Mouse (Mus musculus) C2C12 (cell line): ENCODE data around the gene Prkcz.

Experiments
- CTCF ChIP-seq: IDR thresholded peaks from one replicate; pipeline ENCODE4 v1.5.1; 2011; ENCODE audit not compliant: control insufficient read depth, insufficient read depth, insufficient read length
- MAX ChIP-seq: IDR thresholded peaks from one replicate; pipeline ENCODE4 v1.6.1; 2011; ENCODE audit warnings: mild to moderate bottlenecking, control low read depth
- MYOG ChIP-seq: IDR thresholded peaks from one replicate; pipeline ENCODE4 v1.6.1; 2011; ENCODE audit not compliant: control insufficient read depth, insufficient read length; ENCODE audit errors: extremely low read depth
- USF1 ChIP-seq: IDR thresholded peaks from one replicate; pipeline ENCODE4 v1.6.1; 2011; ENCODE audit warnings: low read depth, mild to moderate bottlenecking, control low read depth, moderate library complexity

GRCm38 (mm10) chr4:155304508-155305096, 56.6 kb downstream of the Prkcz start:
- TF ChIP-seq CTCF = no peak
- TF ChIP-seq MYOG = no peak
- no peak for TF ChIP-seq USF1
- no peak for TF ChIP-seq MAX
